Mouse (Mus musculus): ENCODE data around the gene Dupd1.

- TF ChIP-seq CTCF (IDR thresholded peaks at IDR 0.05; ENCODE audit: borderline replicate concordance, extremely low read depth, insufficient read depth, insufficient read length) (no peak), POLR2A (IDR thresholded peaks at IDR 0.05; ENCODE audit: borderline replicate concordance, extremely low read depth, insufficient read depth, insufficient read length, poor library complexity, severe bottlenecking) (no peak)
Measured at GRCm38 (mm10) chr14:21676223-21676622, 38.2 kb downstream of the Dupd1 start.

Data from brain, embryonic 14.5 days (tissue).